Mouse (Mus musculus): ENCODE measurements around the gene Hebp1.

DNA sequence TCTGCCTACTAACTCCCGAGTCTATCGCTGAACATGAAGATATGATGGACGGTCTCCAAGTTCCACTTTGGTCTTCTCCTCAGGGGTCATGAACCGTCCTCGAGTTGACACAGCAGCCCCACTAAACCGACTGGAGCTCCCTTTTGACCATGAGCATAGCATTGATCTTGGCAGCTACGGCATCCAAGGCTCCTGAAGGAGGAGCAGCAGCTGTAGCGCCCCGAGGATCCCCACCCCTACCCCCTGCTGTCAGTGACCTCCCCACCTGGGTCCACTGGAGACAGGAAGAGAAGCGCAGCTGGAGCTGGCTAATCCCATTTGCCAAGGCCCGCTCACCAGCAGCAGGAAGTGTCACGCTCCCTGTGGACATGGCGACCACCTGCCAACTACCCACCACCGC is 26.1 kb downstream of the Hebp1 start:
- no peak for TF ChIP-seq CTCF (IDR thresholded peaks at IDR 0.05; ENCODE audit: borderline replicate concordance, control insufficient read depth, extremely low read depth, insufficient read depth, low read length, poor library complexity)
- TF ChIP-seq POLR2A (IDR thresholded peaks at IDR 0.05; ENCODE audit: control insufficient read depth, extremely low read depth, insufficient read depth, low read length, poor library complexity) = no peak
